Mouse (Mus musculus) forebrain, postnatal 0 days (tissue): Measurements from ENCODE around the gene Btf3. TPM values are rescaled to one million over a fixed set of nuclear protein-coding genes. Genes with fewer than 3 reads are reported as not detected.

Experiments
- ATAC-seq: fragments of 200-750 bp; cut with Nextera tagmentation; 2 replicates; pipeline ENCODE4 v1.8.0; 2017; ENCODE audit warnings: mild to moderate bottlenecking, moderate library complexity
- DNase-seq: peaks from one replicate; pipeline ENCODE4 v3.0.0-alpha.2; 2015
- H3K27ac ChIP-seq: fragments of 300-500 bp; sonication (generic); 2 replicates; pipeline ENCODE4 v1.5.1; 2014; ENCODE audit warnings: low read depth, mild to moderate bottlenecking, antibody characterized with exemption, low read length, moderate library complexity, mixed read lengths
- H3K27me3 ChIP-seq: fragments of 300-500 bp; sonication (generic); 2 replicates; pipeline ENCODE4 v1.6.1; 2014; ENCODE audit warnings: mild to moderate bottlenecking, low read length, mixed read lengths; ENCODE audit not compliant: insufficient read depth
- H3K36me3 ChIP-seq: fragments of 300-500 bp; sonication (generic); 2 replicates; pipeline ENCODE4 v1.6.1; 2014; ENCODE audit warnings: mild to moderate bottlenecking, moderate library complexity; ENCODE audit not compliant: insufficient read depth
- H3K4me1 ChIP-seq: fragments of 300-500 bp; sonication (generic); 2 replicates; pipeline ENCODE4 v1.6.1; 2014; ENCODE audit warnings: antibody characterized with exemption; ENCODE audit not compliant: insufficient read depth
- H3K4me2 ChIP-seq: fragments of 300-500 bp; sonication (generic); 2 replicates; pipeline ENCODE4 v1.6.1; 2014; ENCODE audit warnings: low read depth, mild to moderate bottlenecking, moderate library complexity
- H3K4me3 ChIP-seq: fragments of 300-500 bp; sonication (generic); 2 replicates; pipeline ENCODE4 v1.5.1; 2014; ENCODE audit warnings: low read depth, low read length, mixed read lengths
- H3K9ac ChIP-seq: fragments of 300-500 bp; sonication (generic); 2 replicates; pipeline ENCODE4 v1.6.1; 2014; ENCODE audit warnings: mild to moderate bottlenecking
- H3K9me3 ChIP-seq: fragments of 300-500 bp; sonication (generic); 2 replicates; pipeline ENCODE4 v1.6.1; 2016; ENCODE audit warnings: low read length
- CTCF ChIP-seq: sonication (generic); IDR thresholded peaks from 2 replicates; pipeline ENCODE4 v1.5.1; 2016; ENCODE audit warnings: antibody characterized with exemption, control low read depth, low read depth
- WGBS: fragments of 180-500 bp; shearing (Covaris S2); extraction: QIAGEN DNeasy Blood & Tissue Kit; methylation state at CpG from one replicate; pipeline ENCODE4 v1.1.7; 2014; 5-methylcytosine and 5-hydroxymethylcytosine counted together
- polyA plus RNA-seq: library from polyadenylated mRNA; unstranded; fragments of >200 nt; fragmentation: Nextera tagmentation; extraction: Ambion mirVana; gene quantifications from 2 replicates; pipeline ENCODE4 v1.2.1, GENCODE M21; 2015
- total RNA-seq: library from RNA; depleted of rRNA; stranded (reverse); fragments of >200 nt; gene quantifications from 2 replicates; pipeline ENCODE4 v1.2.3, GENCODE M21; 2014; rRNA removed

Gene Btf3
- 435 and 523 TPM in 2 replicates for total RNA-seq
- polyA plus RNA-seq: 562 and 667 TPM in 2 replicates

DNA sequence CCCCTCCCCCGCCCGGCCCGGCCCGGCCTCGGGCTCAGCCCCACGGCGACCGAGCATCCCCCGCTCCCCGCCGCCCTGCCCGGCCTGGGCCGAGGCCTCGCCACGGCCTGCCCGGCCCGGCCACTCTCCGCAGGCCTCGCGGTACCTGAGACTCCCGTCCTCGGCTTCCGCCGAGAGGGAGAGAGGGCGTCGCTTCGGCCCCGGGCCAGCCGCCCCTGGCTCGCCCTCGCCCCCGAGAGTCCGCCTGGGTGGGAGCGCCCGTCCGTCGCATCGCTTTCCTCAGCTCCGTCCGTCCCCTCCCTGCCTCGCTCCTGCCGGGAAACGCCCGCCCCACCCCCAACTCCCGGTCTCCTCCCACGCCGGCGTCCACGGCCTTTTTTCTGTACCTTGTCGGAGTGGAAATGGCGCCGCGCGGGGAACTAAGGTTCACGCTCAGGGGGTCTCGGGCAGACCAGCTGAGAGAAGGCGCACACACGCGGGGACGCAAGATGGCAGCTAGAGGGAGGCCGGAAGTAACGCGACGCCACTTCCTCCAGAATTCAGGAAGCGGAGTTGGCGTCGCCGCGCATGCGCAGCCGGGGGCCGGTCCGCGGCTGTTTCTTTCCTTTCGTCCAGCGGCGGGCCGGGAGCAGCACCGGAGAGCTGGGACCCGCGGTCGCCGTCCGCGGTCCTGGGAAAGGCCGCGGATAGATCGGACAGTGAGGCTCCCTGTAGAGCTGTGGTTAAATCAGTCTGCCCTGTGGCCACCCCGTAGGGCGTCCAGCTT, at the start of gene Btf3:
Btf3 (minus strand) TSS at position 527 of the 766 bp plus-strand sequence.
- Histone ChIP-seq H3K9me3 (no peaks in the 10 kb centered on the region), H3K4me3 (peak within 1 kb of the TSS; percentile 93), H3K36me3 (peaks cover 19% of the 10 kb centered on the region), H3K4me1 (peaks cover 6% of the 10 kb centered on the region; the same call in 1 of the 2 replicates), H3K27me3 (no peaks in the 10 kb centered on the region), H3K9ac (peak within 1 kb of the TSS; percentile 84), H3K4me2 (peak within 1 kb of the TSS; percentile 67), H3K27ac (peak within 1 kb of the TSS; percentile 91)
- ATAC-seq (peak; percentile 96), DNase-seq (peak; percentile 94)
- 2% methylated on average over 84 of the region's 90 CpGs for WGBS
- no peak; the same call in none of the 2 replicates for TF ChIP-seq CTCF

DNA sequence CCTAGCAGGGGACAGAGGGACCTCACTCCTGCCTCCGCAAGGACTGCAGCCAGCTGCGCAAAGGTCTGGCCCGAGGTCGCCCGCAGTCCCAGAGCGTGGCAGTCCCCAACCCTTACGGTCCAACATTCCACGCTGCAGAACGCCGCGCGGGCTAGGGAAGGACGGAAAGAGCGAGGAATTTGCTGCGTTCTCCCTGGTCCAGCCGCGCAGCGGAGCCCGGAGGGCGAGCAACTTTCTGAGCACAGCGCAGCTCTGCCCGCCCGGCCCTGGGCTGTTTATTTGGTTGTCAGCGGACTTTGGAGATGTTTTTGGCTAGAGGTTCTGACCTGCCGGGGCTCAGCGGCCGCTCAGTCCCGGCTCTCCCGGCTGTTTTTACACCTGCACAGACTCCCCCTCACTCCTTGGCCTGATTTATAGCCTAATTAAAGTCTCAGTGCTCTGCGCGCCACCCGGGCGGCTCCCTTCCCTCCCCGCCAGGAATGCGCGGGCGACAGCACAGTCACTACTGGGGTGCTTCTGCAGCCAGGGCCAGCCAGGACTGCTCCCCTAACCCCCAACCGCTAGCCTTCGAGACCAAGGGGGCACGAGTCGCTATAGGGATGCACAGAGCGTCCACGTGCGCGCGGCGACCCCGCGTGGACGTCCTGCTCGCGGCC, 49.1 kb upstream of the Btf3 start:
- WGBS: under 1% methylated on average over 52 of the region's 52 CpGs
- no peak for TF ChIP-seq CTCF
- peak; percentile 42; the same call in 1 of the 2 replicates for ATAC-seq
- Histone ChIP-seq H3K9me3 (no peaks in the 10 kb centered on the region), H3K4me2 (peak overlapping the region; percentile 23; the same call in 1 of the 2 replicates), H3K36me3 (no peaks in the 10 kb centered on the region), H3K27ac (no peak overlapping the region), H3K4me3 (no peak overlapping the region), H3K4me1 (no peaks in the 10 kb centered on the region), H3K27me3 (peaks cover 85% of the 10 kb centered on the region), H3K9ac (no peak overlapping the region)
- DNase-seq: no peak

GRCm38 (mm10) chr13:98365081-98365480, 48.3 kb upstream of the Btf3 start:
- no peak for TF ChIP-seq CTCF
- Histone ChIP-seq H3K27ac (no peak overlapping the region), H3K4me2 (no peak overlapping the region), H3K27me3 (peaks cover 87% of the 10 kb centered on the region), H3K4me3 (no peak overlapping the region), H3K9me3 (no peaks in the 10 kb centered on the region), H3K4me1 (no peaks in the 10 kb centered on the region), H3K9ac (no peak overlapping the region), H3K36me3 (no peaks in the 10 kb centered on the region)
- no peak for ATAC-seq
- peak; percentile 40 for DNase-seq
- WGBS: 4% methylated on average over 8 of the region's 8 CpGs

DNA sequence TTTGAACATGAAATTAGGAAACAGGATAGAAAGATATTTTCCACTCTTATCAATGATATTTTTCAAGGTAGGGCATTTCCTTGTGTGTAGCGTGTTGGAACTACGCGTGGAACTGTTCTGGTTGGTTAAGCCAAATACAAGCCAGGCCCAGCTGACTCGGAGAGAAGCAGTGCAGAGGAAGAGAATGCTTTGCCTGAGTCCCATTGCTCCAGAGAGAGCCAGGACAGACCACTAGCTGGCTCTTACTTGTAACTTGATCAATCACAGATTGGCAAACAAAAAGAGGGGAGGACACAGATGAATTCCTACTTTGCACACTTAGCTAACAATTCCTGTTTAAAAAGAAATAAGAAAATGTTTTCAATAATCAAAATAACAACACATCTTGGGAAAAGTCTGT, 46.2 kb upstream of the Btf3 start:
- TF ChIP-seq CTCF: no peak
- no peak overlapping the region for H3K4me2 ChIP-seq
- DNase-seq: peak; percentile 4

GRCm38 (mm10) chr13:98361161-98361560, 44.4 kb upstream of the Btf3 start:
- Histone ChIP-seq H3K4me3 (no peak overlapping the region), H3K9me3 (no peaks in the 10 kb centered on the region), H3K4me2 (no peak overlapping the region), H3K4me1 (no peaks in the 10 kb centered on the region), H3K9ac (no peak overlapping the region), H3K27me3 (peaks cover 80% of the 10 kb centered on the region), H3K27ac (no peak overlapping the region), H3K36me3 (no peaks in the 10 kb centered on the region)
- no peak for DNase-seq
- no peak for TF ChIP-seq CTCF
- ATAC-seq: no peak
- 7% methylated on average over 5 of the region's 5 CpGs for WGBS

More for the DNA sequence above, 46.2 kb upstream of the Btf3 start:
- WGBS: 6% methylated on average over 4 of the region's 4 CpGs
- no peak for ATAC-seq
- peaks cover 86% of the 10 kb centered on the region for H3K27me3 ChIP-seq
- H3K4me1 ChIP-seq: no peaks in the 10 kb centered on the region
- no peak overlapping the region for H3K4me3 ChIP-seq
- no peaks in the 10 kb centered on the region for H3K36me3 ChIP-seq
- H3K9me3 ChIP-seq: no peaks in the 10 kb centered on the region
- no peak overlapping the region for H3K9ac ChIP-seq
- no peak overlapping the region for H3K27ac ChIP-seq

DNA sequence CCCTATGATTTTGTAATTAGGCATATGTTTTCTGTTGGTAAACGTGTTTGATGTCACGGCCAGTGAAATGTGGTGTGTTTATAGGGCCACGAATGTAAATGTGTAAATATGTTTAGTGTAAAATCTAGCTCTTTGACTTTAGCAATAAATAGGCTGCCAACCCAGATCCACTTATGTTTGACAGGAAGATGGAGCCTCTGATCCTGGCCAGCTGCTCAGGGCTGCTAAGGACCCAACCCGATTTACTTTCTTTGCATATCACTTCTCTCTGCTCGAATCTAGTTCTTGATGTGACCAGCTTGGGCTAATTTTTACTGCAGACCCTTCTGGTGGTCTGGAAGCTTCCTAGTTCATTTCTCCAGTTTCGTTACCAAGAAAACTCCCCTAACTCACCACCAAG, 43.6 kb upstream of the Btf3 start:
- Histone ChIP-seq H3K27ac (no peak overlapping the region), H3K4me1 (no peaks in the 10 kb centered on the region), H3K9me3 (no peaks in the 10 kb centered on the region), H3K9ac (no peak overlapping the region), H3K4me3 (no peak overlapping the region), H3K27me3 (peaks cover 78% of the 10 kb centered on the region), H3K4me2 (no peak overlapping the region), H3K36me3 (no peaks in the 10 kb centered on the region)
- 5% methylated on average over 6 of the region's 6 CpGs for WGBS
- ATAC-seq: no peak
- no peak for TF ChIP-seq CTCF
- DNase-seq: no peak

GRCm38 (mm10) chr13:98359337-98359736, 42.5 kb upstream of the Btf3 start:
- no peak for TF ChIP-seq CTCF
- Histone ChIP-seq H3K4me3 (no peak overlapping the region), H3K4me2 (no peak overlapping the region), H3K9me3 (no peaks in the 10 kb centered on the region), H3K36me3 (no peaks in the 10 kb centered on the region), H3K27me3 (peaks cover 68% of the 10 kb centered on the region), H3K4me1 (0 out of 2 replicates have a peak, but pooled peaks cover 1% of the 10 kb centered on the region), H3K9ac (no peak overlapping the region), H3K27ac (no peak overlapping the region)
- DNase-seq: peak; percentile 2
- 5% methylated on average over 6 of the region's 8 CpGs for WGBS
- no peak for ATAC-seq
